In genomic region chr1:135044439-135044838, GRCm38 (mm10) we compare ENCODE assay signal across 29 mouse cellular contexts.
"Had no signal": no experiment of that assay in that cellular context is flagged by ENCODE, and none has a peak within 500 bp of the region (broad histone marks: within the 10 kb centered on the region; RNA-seq: fewer than 3 reads in every experiment).

No protein-coding gene starts in this region.

- H3K36me3 ChIP-seq: embryonic facial prominence, embryonic 10.5 days; embryonic facial prominence, embryonic 12.5 days; embryonic facial prominence, embryonic 13.5 days; embryonic facial prominence, embryonic 15.5 days; forebrain, embryonic 10.5 days; forebrain, embryonic 12.5 days; forebrain, embryonic 15.5 days had no signal

- H3K4me1 ChIP-seq: embryonic facial prominence, embryonic 10.5 days; embryonic facial prominence, embryonic 12.5 days; forebrain, embryonic 10.5 days; forebrain, embryonic 12.5 days; forebrain, embryonic 13.5 days; forebrain, embryonic 15.5 days had no signal

- H3K27me3 ChIP-seq: embryonic facial prominence, embryonic 12.5 days; embryonic facial prominence, embryonic 13.5 days; embryonic facial prominence, embryonic 15.5 days; forebrain, embryonic 12.5 days; forebrain, embryonic 13.5 days; forebrain, embryonic 15.5 days had no signal

- H3K4me3 ChIP-seq: embryonic facial prominence, embryonic 10.5 days; embryonic facial prominence, embryonic 12.5 days; embryonic facial prominence, embryonic 13.5 days; embryonic facial prominence, embryonic 15.5 days; erythroblast, embryonic 14.5 days; forebrain, embryonic 10.5 days; forebrain, embryonic 12.5 days; forebrain, embryonic 13.5 days; forebrain, embryonic 15.5 days; gastrocnemius, adult 2 months; heart, adult 2 months had no signal

- H3K9me3 ChIP-seq: embryonic facial prominence, embryonic 10.5 days; embryonic facial prominence, embryonic 12.5 days; embryonic facial prominence, embryonic 13.5 days; embryonic facial prominence, embryonic 15.5 days; forebrain, embryonic 10.5 days; forebrain, embryonic 12.5 days; forebrain, embryonic 13.5 days; forebrain, embryonic 15.5 days had no signal

- ATAC-seq: forebrain, embryonic 13.5 days; forebrain, embryonic 14.5 days; forebrain, embryonic 15.5 days; forebrain, embryonic 16.5 days; forebrain, postnatal 0 days had no signal

- H3K27ac ChIP-seq: embryonic facial prominence, embryonic 10.5 days; embryonic facial prominence, embryonic 12.5 days; embryonic facial prominence, embryonic 13.5 days; embryonic facial prominence, embryonic 15.5 days; forebrain, embryonic 10.5 days; forebrain, embryonic 12.5 days; forebrain, embryonic 13.5 days; forebrain, embryonic 15.5 days; gastrocnemius, adult 2 months; heart, adult 2 months had no signal

- H3K9ac ChIP-seq: embryonic facial prominence, embryonic 12.5 days; embryonic facial prominence, embryonic 13.5 days; embryonic facial prominence, embryonic 15.5 days; forebrain, embryonic 12.5 days; forebrain, embryonic 13.5 days; forebrain, embryonic 15.5 days; forebrain, postnatal 0 days had no signal

- H3K4me2 ChIP-seq: embryonic facial prominence, embryonic 12.5 days; embryonic facial prominence, embryonic 13.5 days; embryonic facial prominence, embryonic 15.5 days; forebrain, embryonic 12.5 days; forebrain, embryonic 13.5 days; forebrain, embryonic 15.5 days had no signal

- DNase-seq: cerebellum, adult 2 months; cerebellum, adult 8-10 months; cerebellum, adult 9-10 months; cerebellum, adult 9-11 months; cerebellum, postnatal 10 days; cerebellum, postnatal 14 days; cerebellum, postnatal 25 days; cerebellum, postnatal 36 days; embryo, embryonic 11 days; forebrain, postnatal 0 days; gastrocnemius, adult 2 months; gastrocnemius, postnatal 10 days; gastrocnemius, postnatal 14 days; gastrocnemius, postnatal 25 days; gastrocnemius, postnatal 36 days; heart, adult 11 months; heart, adult 18-20 months; heart, adult 2 months had no signal
